Mouse (Mus musculus) adrenal gland, postnatal 14 days (tissue): ENCODE measurements around the gene Wfdc15b. TPM values are rescaled to one million over a fixed set of nuclear protein-coding genes. Genes with fewer than 3 reads are reported as not detected.
A peak's percentile ranks its signal among the peaks of the same experiment; 100 is the strongest.
"Not testable (repeated sequence)": the region's sequence is repeated elsewhere in the genome, so short reads cannot be mapped to it uniquely, and the experiment has no call there.

ENCODE experiments used
- DNase-seq: peaks from one replicate; pipeline ENCODE4 v3.0.0; 2021; ENCODE audit warnings: mixed read lengths
- long read RNA-seq, 2 experiments: library from polyadenylated mRNA; stranded (forward); transcript quantifications; one replicate each; pipeline ENCODE4 v2.0.0; 2021
- total RNA-seq: library from RNA; stranded (reverse); gene quantifications from 2 replicates; pipeline ENCODE4 v1.2.3, GENCODE M21; 2021

Wfdc15b gene
- total RNA-seq, result not detected in 2 replicates
- long read RNA-seq, experiment 1, result 0 reads
- long read RNA-seq, experiment 2, result 0 reads

GRCm38 (mm10) chr2:164221522-164221921 lies at the start of gene Wfdc15b:
TSS of gene Wfdc15b (minus strand) at chr2:164221660.
- DNase-seq, result no peak

GRCm38 (mm10) chr2:164256540-164256939 lies 35.1 kb upstream of the Wfdc15b start, which contains the start of gene Svs3b:
TSS of gene Svs3b (minus strand) at chr2:164256640.
- not testable (repeated sequence) for DNase-seq

- no peak for DNase-seq
These were observed 16.9 kb upstream of the Wfdc15b start, which contains the start of gene Svs2 for GRCm38 (mm10) chr2:164238366-164238765. TSS of gene Svs2 (minus strand) at chr2:164238466.

DNA sequence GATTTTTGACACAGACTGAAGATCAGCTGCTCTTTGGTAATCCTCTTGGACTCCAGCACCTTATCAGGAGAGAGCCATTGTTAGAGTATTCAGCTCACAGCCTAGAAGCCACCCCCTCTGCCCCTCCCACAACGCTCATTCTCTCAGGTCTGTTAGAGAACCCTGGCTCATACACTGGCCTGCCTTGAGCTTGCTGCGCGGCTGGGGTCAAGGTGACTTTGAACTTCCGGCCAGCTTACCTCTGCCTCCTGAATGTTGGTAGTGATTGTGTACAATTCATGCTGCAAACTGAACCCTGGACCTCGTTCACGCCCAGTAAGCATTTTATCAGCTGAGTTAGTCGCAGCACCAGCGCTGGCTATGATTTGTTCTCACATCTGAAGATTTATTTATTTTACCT lies 11.2 kb upstream of the Wfdc15b start:
- no peak for DNase-seq

- DNase-seq, result peak; percentile 36
These were observed 7.1 kb upstream of the Wfdc15b start for GRCm38 (mm10) chr2:164228361-164229070.

- DNase-seq, result no peak
These were observed 2.2 kb downstream of the Wfdc15b start for GRCm38 (mm10) chr2:164219295-164219694.

DNA sequence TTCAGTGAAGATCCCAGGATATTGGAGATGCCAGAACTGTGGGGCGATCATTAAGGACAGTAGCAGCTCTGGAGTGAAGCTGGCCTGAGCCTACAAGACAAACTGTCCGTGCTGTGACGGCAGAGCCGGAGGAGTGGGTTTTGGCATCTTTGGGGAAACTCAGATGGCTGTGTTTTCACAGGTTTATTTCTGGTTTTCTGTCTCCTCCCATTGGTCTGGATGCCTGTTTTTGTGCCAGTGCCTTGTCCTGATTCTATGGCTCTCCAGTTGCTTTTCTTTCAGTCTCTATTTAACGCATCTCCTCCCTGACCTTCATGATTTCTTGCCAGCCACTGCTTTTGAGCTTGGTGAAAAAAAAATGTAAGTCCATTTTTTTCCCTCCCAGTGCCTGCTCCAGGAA lies 8.7 kb downstream of the Wfdc15b start:
- no peak for DNase-seq

DNA sequence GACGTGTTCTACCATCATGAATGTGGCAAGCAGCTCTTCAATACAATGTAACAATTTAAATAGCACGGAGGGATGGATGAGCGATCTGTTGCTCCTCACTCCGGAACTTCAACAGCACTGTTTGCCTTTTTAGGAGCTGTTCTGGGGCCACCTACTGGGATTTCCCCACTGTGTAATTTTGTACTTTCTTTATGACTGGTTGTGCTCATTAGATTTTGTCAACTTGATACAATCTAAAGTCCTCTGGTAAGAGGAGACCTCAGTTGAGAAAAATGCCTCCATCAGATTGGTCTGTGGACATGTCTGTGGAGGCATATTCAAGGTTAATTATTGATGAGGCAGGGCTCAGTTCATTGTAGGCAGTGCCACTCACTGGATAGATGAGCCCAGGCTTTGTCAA lies 10.6 kb downstream of the Wfdc15b start:
- DNase-seq, result no peak

DNA sequence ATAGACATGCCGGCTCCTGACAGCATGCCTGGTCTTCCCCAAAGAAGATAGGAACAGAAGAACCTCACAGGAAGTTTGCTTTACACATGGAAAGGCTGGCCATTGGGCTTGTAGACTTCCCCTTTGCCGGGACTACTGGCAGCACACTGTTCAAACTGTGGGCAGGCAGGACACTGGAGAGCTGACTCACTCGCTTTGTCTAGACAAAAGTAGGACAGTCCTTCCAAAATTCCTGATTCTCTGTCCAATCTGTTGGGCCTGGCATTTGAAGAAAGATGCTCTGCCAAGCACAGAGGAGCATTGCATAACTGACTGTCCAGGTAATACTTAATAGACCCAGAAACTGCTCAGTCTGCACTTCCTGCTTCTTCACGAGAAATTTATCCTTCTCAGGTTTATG lies 14.8 kb downstream of the Wfdc15b start:
- no peak for DNase-seq

GRCm38 (mm10) chr2:164206011-164206410 lies 15.4 kb downstream of the Wfdc15b start:
- not testable (repeated sequence) for DNase-seq

- DNase-seq, result no peak
These were observed 21.7 kb downstream of the Wfdc15b start, which contains the start of gene Wfdc15a for GRCm38 (mm10) chr2:164199626-164200327. TSS of gene Wfdc15a (minus strand) at chr2:164200130.

DNA sequence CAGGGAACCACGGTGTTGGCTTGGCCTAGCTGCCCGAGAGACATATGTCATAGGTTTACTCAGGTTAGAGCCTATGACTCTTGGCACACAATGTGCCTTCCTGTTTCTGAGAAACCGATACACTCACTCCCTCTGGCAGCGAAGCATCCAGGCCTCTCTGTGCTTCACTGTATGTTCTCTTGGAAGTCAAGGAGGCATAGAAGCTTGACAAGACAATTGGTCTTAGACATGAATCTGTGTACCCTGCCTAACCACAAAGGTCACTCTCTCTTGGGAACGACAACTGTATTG lies 24.8 kb downstream of the Wfdc15b start:
- DNase-seq, result no peak

GRCm38 (mm10) chr2:164195971-164196699 lies 25.3 kb downstream of the Wfdc15b start:
- DNase-seq, result no peak

DNA sequence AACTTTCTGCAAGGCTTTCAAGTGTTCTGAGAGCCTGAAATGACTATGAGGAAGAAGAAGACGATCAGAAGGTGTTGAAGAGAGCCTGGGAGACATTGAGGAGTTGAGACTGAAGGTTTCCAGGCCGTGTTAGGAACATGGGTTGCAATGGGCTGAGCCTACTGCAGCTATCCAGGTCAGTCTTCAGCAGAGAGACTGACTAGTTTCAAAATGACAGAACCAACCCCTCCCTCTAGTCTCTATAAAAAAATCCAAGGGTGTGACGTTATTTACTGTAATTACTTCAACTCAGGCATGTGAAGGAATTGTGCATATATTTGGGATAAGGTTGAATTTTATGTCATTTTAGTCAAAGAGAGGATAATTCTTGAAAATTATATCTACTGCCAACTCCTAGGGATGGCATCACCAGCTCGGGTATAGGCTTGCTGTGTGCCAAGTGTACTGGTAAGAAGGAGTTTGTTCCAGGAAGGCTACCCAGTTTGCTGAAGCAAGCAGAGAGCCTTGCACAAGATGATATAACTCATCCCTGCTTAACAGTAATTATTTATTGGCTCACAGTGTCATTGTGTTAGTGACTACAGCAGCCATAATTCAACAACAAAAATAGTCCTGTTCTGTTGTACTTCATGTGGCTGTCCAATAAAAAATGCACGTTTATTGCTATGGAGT lies 26.4 kb downstream of the Wfdc15b start:
- DNase-seq, result peak; percentile 46

DNA sequence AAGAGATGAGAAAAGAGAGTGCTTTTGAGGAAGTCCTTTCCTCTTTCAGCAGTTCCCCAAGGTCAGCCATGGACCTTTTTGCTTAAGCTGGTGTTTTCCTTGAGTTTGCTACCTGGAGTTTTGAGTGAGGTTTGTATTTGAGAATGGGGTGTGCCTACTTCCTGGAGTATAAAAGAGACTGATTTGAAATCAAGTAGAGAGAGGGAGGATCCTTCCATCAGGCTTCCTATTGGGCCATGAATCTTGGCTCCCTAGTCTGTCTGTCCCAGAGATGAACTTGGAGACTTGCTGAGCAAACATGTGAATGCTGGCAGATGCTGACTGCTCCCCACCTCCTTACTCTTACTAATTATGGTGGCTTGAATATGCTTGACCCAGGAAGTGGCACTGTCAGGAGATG lies 29.2 kb downstream of the Wfdc15b start:
- no peak for DNase-seq

- DNase-seq, result peak; percentile 41
These were observed 30.9 kb downstream of the Wfdc15b start, which contains the start of gene Wfdc12 for GRCm38 (mm10) chr2:164190576-164190975. TSS of gene Wfdc12 (minus strand) at chr2:164190608.

DNA sequence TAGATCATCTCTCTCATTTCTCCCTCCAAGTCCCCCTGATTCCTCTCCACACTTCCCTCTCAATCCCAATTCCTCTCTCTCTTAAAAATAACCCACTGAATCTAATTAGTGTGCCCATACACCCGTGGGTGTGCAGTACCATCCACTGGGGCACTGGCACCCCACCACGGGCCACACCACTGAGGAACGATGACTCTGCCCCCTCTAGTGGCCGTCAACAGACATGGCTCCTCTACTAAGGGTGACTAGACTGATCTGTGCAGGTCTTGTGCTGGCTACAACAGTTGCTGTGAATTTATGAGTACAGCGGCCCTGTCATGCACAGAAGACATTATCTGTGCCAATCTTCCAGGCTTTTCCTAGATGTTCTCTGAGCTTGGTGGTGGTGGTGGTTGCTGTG lies 32.7 kb downstream of the Wfdc15b start:
- peak; percentile 19 for DNase-seq

DNA sequence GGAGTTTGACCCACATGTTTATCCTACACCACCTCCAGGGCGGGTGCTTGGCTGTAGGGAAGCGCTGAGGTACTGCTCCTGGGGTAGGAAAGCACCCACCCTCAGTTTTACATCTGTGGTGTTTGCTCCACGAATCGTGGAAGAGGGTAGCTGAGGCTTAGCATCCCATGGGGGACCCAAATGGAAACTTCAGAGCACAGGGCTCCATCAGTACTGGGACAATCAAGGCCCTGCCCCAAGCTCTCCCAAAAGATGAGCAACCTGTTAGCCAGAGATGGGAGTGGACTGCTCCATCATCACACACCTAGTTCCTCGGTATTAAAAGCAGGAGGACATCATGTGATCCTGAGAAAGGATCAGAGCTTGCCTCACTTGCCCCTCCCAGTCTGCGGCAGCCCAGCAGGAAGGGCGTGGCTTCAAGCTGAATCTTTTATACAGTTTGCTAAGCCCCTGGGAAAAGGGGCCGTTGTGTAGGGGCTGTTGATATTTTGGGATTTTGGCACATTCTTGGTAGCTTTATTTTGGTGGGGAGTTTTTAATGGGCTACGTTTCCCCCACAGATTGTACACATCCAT lies 37.2 kb downstream of the Wfdc15b start:
- no peak for DNase-seq

- DNase-seq, result no peak
These were observed 38.1 kb downstream of the Wfdc15b start for GRCm38 (mm10) chr2:164183340-164183739.

- no peak for DNase-seq
These were observed 38.7 kb downstream of the Wfdc15b start, which contains the start of gene Wfdc5 for GRCm38 (mm10) chr2:164182692-164183255. TSS of gene Wfdc5 (minus strand) at chr2:164182742.

- no peak for DNase-seq
These were observed 40.7 kb downstream of the Wfdc15b start for GRCm38 (mm10) chr2:164180770-164181169.
